Mouse (Mus musculus): ENCODE results near the gene Zfp988.
"Not testable (repeated sequence)": the region's sequence is repeated elsewhere in the genome, so short reads cannot be mapped to it uniquely, and the experiment has no call there.

Gene Zfp988

DNA sequence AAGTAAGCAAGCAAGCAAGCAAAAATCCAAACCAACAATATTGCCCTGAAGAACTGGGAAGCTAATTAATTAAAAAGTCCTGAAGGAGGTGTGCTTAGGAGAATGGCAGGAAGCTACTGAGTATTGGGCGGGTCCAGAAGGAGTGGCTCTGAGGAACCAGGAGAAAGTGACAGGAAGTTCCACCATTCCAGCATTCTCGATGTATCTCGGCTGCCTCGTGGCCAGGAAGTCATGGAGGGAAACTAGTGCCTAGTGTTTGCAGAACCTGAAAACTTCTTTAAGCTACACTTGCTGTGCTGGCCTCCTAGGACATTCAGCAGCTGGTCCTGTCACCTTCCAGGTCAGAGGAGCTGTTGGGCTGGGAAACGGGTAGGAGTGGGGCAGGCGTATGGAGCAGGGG lies at the start of gene Zfp988:
Zfp988 (plus strand) TSS at position 239 of the 400 bp plus-strand sequence.
- DNase-seq: not testable (repeated sequence)

- DNase-seq: not testable (repeated sequence)
Measured at GRCm38 (mm10) chr4:147262708-147263107, 42.8 kb upstream of the Zfp988 start.

GRCm38 (mm10) chr4:147267302-147267701 lies 38.2 kb upstream of the Zfp988 start:
- not testable (repeated sequence) for DNase-seq

- not testable (repeated sequence) for DNase-seq
Measured at GRCm38 (mm10) chr4:147268735-147269134, 36.7 kb upstream of the Zfp988 start.

DNA sequence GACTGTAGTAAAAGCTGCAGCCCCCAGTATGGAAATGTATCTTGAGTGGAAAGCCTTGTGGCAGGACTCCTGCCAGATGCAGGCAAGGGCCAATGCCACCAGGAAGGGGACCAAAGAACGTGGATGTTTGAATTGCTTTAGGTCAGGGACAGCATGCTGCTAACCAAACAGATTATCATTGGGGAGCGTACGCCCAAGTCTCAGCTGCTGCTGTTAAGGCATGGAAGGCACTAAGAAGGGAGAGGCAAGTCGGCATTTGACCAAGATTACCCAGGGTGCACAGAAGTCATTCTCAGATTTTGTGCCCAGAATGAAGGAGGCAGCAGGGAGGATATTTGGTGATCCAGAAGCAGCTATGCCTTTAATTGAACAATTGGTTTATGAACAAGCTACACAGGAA lies 35.4 kb upstream of the Zfp988 start:
- DNase-seq: not testable (repeated sequence)

GRCm38 (mm10) chr4:147271601-147272000 lies 33.9 kb upstream of the Zfp988 start:
- DNase-seq: not testable (repeated sequence)

DNA sequence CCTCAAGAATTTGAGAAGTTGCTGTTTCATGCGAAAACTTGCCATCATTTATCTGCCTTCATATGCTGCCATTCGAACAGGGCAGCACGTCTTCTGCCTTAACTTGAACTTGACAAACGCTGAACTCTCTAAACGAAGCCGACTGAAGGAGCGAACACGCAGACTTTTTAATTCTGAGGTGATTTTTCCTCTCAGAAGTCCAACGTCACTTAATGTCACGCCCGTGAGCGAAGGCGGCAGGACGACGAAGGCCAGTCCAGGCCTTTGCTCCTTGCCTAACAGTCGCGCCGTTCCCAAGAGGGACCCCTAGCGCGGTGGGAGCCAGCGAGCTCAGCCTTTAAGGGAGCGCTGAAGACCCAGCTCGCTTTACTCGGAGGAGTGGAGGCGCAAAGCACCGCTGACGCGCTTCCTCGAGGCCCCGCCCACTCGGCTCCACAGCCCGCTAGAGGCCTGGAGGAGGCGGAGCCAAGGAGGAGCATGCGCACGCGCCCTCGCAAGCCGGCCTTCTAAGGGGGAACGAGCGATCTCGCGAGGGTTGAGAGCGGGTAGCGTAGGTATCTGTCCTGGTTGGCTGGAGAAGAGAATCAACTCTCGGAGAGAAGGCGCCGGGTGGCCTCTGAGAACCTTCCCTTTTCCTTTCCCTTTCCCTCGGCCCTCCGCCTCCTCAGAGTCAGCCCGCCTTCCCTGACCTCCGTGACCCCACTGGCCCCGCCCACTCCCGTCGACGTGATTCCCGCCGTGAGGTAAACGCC lies 30.3 kb upstream of the Zfp988 start:
- peak; percentile 39 for DNase-seq

DNA sequence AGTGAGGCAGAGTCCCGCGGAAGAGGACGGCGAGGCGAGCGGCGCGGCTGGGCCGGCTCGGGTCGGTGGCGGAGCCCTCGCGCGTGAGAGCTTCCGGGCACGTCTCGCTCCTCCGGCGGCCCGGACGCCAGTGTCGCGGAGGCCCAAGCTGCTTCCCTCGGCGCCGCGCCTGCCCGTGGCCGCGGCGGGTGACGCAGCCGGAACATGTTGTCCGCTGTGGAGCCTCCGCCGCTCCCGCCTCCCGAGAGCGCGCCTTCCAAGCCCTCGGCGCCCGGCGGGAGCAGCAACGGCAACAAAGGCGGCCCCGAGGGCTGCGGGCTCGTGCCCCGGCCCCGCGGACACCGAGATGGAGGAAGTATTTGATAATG lies 29.7 kb upstream of the Zfp988 start:
- DNase-seq: peak; percentile 16

GRCm38 (mm10) chr4:147280406-147280805 lies 25.1 kb upstream of the Zfp988 start:
- not testable (repeated sequence) for DNase-seq

- not testable (repeated sequence) for DNase-seq
Measured at GRCm38 (mm10) chr4:147298585-147298984, 6.9 kb upstream of the Zfp988 start.

DNA sequence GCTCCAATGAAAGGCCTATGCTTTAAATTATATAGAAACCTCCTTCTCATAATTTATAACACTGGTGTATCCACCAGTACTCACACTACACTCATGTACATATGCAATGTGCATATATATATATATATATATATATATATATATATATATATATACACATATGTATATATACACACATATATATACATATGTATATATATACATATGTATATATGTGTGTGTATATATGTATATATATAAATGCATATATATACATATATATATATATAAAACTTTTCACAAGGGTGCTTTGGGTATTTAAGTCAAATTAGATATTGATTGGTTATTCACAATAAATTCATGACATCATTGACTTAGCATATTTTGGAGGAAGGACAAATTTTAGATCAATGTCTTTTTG lies 3.1 kb upstream of the Zfp988 start:
- DNase-seq: not testable (repeated sequence)

GRCm38 (mm10) chr4:147335036-147335690 lies 29.7 kb downstream of the Zfp988 start:
- DNase-seq: not testable (repeated sequence)

GRCm38 (mm10) chr4:147335691-147336367 lies 30.4 kb downstream of the Zfp988 start:
- not testable (repeated sequence) for DNase-seq

GRCm38 (mm10) chr4:147336368-147337195 lies 31.1 kb downstream of the Zfp988 start:
- not testable (repeated sequence) for DNase-seq

GRCm38 (mm10) chr4:147337520-147337919 lies 32.0 kb downstream of the Zfp988 start:
- DNase-seq: not testable (repeated sequence)

DNA sequence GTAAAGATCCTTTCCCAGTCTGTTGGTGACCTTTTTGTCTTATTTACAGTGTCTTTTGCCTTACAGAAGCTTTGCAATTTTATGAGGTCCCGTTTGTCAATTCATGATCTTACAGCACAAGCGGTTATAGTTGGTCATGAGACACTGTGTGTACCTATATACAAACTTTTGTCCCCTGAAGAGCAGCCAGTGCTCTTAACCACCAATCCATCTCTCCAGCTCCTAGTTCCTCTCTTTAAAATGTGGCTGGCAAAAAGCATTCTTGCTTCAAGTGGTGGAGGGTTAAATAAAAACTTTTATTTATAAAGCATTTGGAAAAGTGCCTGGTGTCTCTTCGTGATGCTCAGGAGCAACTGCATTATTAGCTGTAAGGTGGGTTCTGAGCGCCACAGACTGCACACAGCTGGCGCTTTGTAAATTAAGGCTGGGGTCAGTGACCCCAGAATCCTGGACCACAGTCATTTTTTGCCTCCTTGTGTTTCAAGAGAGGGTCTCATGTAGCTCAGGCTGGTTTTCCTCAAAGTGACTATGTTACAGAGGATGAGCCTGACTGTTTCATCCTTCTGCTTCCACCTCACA lies 32.6 kb downstream of the Zfp988 start:
- no peak for DNase-seq

- DNase-seq: not testable (repeated sequence)
Measured at GRCm38 (mm10) chr4:147338706-147339105, 33.2 kb downstream of the Zfp988 start.

DNA sequence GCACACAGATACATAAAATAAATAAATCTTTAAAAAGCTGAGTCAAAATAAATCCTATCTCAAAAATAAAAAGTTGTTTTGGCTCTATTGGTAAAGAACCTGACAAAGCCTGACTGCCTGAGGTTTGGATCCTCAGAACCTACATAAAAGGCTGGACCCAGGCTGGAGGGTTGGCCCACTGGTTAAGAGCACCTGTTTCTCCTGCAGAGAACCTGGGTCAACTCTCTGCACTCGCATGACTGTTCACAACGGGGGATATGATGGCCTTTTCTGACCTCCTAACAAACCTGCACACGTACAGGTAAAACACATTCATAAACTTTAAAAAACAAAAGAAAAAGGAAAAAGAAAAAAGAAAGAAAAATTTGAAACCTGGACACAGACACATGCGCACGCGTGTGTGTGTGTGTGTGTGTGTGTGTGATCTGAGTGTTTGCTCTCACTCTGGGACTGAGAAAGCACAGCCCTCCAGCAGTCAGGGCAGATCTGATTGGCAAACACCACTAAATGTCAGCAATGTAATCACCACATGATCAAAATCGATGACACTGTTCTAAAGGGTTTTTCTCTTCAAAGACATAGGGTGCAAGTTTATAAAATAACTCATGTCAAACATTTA lies 34.2 kb downstream of the Zfp988 start:
- not testable (repeated sequence) for DNase-seq

DNA sequence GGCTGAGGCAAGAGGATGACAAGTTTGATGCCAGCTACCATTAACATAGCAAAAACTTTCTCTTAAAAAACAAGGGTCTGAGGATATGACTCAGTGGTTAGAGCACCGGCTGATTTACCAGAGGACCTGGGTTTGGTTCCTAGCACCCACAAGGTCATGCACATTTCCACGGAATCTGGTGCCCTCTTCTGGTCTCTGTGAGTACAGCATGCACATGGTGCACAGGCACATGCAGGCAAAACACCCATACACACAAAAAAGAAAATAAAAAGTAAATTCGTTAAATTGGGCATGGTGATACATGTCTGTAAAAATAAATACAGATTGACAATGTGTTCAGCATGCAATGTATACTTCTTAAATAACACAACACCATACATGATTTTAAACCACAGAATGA lies 34.8 kb downstream of the Zfp988 start:
- DNase-seq: not testable (repeated sequence)

DNA sequence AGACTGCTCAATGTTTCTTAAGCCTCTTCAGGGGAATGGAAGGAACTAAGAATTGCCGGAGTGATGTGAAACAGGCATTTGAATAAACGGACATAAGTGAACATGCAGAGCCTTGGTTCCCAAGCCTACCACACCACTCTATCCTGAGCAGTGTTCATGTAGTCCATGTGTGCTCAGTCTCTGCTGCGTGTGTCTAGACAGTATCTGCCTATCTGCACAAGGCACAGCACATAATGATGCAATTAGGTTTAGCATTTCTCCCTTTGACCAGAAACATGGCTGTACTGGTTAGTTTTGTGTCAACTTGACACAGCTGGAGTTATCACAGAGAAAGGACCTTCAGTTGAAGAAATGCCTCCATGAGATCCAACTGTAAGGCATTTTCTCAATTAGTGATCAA lies 35.4 kb downstream of the Zfp988 start:
- not testable (repeated sequence) for DNase-seq

GRCm38 (mm10) chr4:147343042-147343908 lies 37.8 kb downstream of the Zfp988 start:
- DNase-seq: not testable (repeated sequence)

All from embryo, embryonic 11 days (tissue).